Mouse (Mus musculus) frontal cortex, postnatal 14 days (tissue): ENCODE results near the gene Usp22.
"Not testable (repeated sequence)": the region's sequence is repeated elsewhere in the genome, so short reads cannot be mapped to it uniquely, and the experiment has no call there.

Experiments
- DNase-seq, 2 experiments: peaks; one replicate each; pipeline ENCODE4 v3.0.0; 2022; ENCODE audit warnings: low spot score in 2 of 2

Gene Usp22

DNA sequence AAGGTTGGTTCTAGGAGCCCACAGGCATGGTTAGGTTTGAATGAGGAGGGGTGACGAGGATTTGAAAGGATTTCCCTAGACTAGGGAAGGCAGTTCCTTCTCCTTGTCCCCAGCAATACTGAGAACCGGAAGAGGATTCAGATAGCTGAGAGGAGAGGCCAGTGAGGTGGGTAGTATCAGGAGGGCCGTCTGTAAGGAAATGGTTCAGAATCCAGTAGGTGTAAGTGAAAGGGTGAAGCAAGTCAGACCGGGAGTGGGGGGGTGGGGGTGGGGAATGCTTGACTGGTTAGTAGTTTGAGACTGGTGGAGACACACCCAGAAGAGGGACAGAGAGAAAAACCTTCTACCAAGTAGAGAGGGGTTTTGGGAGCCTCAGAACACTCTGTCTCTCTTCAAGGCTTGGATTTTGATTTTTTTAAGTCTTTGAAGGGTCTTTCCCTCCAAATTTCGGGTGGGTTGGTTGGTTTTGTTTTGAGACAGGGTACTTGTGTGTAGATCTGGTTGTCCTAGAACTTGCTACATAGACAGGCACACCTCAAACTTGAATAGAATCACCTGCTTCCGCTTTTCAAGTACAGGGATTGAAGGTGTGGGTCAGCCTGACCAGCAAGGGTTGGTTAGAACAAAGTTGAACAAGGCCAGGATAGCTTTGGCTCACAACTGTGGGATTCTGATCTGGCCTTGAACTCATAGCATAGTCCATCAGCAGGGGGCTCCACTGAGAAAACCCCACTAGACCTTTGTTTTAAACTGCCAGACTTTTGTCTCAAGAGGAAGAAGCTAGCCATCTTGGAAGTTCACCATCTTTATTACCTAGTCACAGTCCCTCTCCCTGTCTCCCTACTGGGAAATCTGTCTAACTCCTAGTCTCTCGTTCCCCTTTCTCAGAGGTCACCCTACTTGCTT, 31.0 kb downstream of the Usp22 start:
- no peak for DNase-seq

DNA sequence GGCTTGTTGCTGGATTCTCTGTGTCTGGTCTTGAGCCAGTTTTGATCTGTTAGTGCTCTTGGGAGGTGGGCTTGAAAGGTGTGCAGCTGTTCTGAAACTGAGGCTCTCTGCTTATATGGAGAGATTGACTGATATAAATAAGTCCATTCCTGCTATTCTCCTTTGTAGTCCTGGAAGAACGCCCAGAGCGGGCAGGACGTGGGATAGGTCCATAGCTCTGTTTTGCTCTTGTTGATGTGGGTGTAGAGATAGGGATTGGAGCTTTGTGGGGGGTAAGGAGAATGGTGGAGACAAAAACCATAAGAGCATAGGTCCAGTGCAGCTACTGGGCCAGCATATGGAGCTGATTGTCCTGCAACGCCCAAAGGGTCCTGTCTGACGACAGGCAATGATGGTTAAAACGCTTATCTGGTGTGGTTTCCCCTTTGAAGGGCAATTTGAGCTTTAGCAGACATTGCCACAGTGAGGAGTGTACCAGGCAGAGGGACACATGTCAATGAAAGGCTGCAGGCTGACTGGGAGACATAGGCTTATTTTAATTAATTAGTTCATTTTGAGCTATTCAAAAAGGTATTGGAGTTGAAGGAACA, 31.8 kb downstream of the Usp22 start:
- DNase-seq = no peak

DNA sequence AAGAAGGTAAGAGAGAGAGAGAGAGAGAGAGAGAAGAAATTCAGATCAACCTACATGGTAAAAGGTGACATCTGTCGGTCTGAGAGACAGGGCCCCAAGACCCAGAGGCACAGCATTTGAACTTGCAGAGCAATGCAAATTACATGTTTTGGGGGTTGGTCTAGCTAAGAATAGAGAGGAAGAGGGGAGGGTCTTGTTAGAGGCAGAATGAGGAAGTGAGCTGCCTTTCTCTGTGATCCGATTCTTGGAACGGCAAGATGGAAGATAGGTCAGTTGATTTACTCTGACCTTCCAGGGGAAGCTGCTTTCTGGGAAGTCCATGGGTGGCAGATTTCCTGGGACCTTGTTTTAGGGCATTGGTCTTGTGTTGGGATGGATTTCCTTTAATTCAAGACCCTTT, 32.6 kb downstream of the Usp22 start:
- no peak for DNase-seq

DNA sequence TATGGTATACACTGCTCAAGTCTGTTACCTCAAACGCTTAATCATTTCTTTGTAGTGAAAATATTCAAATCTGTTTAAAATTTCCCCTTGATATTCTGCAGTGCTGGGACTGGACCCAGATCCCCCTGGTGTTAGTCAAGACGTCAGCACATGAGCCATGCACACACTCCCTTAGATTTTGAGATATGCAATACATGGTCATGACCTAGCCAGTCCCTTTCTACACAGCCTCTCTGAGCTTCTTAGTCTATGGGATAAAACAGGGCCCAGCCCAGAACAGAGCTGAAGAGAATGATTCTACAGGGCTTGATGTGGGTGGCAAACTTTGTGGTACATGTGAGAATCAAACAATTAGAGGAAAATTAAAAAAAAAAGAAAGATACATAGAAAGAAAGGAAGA, 33.2 kb downstream of the Usp22 start:
- no peak for DNase-seq

DNA sequence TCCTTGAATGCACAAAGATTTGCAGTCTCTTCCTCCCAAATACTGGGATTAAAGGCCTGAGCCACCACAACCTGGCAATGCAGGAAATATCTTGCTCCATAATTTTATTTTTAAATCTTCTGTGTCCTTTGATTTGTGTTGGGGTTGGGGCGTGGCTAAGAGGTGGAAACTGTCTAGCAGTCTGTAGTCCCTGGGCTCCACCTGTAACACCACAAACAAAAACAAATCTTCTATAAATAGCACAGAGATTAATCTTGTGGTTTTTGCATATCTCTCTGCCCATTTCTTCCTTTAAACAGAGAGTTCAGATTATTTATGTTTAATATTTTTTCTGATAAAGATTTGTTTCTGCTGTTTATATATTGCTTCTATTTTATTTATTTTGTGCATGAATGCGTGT, 41.9 kb downstream of the Usp22 start:
- no peak for DNase-seq

DNA sequence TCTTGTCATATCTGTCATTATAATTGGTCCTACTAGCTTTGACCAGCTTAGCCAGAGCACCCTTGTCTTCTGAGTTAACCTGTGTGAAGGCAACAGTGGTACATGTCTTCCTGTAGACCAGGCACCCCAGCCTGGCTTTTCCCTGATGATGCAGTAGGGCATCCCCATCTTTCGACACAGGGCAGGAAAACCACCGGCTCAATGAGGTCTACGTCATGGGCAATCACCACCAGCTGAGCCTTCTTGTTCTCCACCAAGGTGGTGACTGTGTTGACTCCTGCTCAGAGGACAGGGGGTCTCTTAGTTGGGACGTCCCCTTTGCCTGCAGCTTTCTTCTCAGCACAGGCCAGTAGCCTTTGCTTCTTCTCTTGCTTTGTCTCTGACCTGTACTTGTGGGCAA, 44.2 kb downstream of the Usp22 start:
- not testable (repeated sequence) for DNase-seq

DNA sequence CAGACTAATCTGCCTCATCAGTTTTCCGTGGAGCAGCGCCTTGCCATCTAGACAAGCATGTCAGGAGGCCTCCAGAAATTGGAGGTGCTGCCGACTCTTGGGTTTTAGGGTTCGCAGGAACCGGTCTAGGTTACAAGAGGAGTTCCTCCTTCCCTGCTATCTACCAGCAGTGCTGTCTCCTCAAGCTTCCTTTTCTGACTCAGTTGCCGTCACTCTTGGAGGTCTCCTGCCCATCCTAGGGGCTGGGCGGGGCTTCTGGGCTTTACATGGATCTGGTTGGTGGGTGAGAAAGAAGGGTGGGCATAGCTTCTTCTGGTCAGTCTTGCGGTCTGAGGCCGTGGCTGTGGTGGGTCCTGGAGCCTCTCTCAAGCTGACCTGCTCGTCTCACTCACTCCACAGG, 45.5 kb downstream of the Usp22 start:
- DNase-seq = no peak

DNA sequence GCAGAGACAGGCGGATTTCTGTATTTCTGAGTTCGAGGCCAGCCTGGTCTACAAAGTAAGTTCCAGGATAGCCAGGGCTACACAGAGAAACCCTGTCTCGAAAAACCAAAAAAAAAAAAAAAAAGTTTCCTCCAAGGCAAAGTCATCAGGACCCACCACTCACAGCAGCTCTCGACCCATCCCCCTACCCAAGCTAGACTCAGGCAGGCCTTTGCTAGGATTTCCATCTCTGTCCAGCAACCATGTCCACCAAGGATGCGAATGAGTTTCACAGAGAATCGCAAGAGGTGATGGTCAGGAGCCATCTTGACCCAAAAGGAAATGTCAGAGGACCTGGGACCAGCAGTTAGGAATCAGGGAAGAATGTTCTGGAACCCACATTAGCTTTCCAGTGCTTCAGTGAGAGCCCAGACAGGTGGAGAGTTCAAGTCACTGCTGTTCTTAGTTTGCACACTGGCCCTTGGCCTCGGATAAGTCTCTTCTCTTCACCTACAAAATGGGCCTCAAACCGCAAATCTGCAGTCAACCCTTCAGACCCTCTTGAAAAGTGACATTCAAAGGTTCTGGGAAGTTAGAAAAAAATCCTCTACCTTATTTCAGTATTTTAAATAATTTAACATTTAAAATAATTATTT, 47.3 kb downstream of the Usp22 start:
- no peak for DNase-seq

DNA sequence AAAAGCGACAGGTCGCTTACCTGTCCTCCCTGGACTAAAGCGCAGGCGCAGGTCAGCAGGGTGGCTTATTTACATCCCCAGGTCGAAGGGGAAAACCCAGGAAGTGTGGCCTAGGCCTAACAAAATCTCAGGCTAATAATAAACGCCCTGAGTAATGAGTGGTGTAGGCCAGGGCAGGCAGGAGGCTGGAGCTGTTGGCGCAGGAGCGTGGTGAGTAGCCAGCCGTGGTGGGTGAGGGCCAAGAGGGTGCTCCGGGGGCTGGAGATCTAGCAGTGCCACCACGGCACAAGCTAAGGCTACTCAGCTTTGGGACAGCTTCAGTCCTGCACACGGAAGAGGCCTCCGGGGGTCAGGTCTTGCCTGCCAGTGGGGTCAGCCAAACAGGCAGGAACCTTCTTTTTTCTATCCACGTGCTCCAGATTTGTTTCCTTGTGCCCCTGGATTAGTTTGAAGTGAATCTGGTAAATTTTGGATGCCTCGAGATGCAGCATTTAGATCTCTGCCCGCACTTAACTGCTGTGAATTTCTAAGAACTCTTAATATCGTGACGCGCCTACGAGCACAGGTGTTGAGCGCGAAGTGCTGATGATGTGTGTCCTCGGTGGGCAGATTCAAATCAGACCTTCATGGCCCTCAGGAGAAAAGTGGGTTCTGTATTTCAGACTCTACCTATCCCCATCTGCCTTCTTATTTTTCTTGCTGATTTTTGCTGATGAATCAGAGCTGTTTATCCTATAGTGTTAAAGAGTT, 48.1 kb downstream of the Usp22 start, which contains the start of gene Tnfrsf13b:
TSS of gene Tnfrsf13b (plus strand) at position 150 of the 750 bp plus-strand sequence.
- no peak for DNase-seq

DNA sequence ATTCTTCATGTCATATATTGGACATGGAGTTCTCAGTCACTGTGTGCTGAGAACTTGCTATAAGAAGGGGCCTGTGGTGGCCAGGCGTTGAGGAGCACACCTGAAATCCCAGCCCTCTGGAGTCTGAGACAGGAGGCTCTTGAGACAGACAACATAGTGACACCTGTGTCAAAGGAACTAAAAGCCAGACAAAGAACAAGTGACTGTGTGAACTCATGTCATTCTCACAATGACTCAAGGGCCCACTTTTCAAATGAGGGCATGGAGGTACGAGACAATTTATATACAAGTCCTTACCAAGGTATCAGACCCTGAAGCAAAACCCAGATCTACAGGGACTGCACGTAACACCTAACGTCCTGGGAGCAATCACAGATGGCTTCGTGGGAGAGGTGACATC, 48.9 kb downstream of the Usp22 start:
- no peak for DNase-seq

DNA sequence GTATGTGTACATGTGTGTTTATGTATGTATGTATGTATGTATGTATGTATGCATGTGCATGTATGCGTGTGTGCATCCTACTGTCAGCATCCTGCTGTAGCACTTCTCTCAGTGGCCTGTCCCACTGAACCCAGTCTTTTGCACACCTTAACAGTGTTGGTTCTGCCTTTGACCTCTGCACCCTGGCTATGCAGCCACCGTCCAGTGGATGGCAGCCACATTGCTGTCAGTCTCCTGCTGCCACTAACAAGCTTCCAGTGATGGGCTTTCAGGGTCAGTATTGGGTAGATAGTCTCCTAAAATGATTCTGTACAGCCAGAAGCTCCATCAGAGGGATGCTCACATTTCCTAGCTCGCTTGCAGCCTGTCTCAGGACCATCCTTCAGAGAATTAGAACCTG, 51.0 kb downstream of the Usp22 start:
- no peak for DNase-seq

DNA sequence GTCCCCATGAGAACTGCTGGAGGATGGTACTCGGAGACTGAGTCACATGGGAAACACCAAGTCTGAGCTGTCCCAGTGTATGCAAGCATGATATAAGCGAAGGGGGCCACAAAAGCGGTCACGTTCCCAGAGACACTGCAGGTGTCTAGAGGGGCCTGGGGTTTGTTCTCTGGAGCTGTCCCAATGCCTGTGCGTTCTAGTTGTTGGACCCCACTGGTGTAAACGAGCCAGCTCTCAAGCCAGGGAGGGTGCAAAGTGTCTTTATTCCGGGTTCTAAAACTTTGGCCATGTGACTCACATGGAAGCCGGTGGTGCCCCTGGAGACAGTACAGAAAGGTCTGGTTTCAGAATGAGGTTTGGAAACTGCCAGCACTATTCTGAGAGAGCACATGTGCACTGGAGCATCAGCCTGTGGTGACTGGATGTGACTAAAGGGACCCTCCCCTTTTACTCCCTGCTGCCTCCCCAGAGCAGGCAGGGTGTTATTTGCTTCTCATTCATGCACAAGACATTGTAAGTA, 52.0 kb downstream of the Usp22 start:
- DNase-seq = no peak

DNA sequence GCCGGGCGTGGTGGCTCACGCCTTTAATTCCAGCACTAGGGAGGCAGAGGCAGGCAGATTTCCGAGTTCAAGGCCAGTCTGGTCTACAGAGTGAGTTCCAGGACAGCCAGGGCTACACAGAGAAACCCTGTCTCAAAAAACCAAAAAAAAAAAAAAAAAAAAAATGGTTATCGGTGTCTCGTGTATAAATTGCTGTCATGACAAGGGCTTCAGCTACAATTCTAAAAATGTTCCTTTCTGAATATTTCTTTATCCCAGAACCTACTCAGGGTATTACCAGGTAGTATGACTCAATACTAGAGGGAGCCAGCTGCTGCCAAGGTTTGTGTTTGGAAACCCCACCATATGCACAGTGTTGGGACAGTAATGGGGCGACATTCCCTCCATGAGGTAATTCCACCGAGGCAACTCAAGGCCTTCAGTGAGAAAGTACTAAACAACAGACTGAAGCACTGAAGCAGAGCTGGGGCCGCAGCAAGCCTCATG, 52.5 kb downstream of the Usp22 start:
- no peak for DNase-seq

DNA sequence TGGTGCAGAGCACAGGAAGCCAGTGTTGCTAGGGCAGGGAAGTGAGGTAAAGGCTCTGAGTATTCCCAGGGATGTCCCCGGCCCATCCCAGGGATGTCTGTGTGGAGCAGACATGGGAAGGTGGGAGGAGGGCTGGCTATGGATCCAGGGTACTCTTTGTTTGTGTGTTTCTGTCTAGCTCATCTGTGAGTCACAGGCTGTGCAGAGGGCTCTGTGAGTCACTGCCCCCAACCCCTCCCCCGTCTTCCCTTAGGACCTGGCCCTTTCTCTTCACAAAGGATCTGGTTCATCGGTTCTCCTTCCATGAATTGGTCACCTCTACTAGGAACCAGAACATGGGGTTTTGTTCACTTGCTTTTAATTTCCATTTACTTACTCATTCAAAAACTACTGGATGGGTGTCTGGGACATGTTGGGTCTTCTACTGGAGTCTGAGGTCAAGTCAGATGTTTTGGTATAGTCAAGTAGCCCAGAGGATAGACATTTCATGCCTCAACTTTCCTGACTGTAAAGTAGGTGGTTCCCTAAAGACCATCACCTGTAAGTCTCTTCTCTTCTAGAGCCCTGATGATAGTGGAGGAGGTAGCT, 54.8 kb downstream of the Usp22 start:
- no peak for DNase-seq

DNA sequence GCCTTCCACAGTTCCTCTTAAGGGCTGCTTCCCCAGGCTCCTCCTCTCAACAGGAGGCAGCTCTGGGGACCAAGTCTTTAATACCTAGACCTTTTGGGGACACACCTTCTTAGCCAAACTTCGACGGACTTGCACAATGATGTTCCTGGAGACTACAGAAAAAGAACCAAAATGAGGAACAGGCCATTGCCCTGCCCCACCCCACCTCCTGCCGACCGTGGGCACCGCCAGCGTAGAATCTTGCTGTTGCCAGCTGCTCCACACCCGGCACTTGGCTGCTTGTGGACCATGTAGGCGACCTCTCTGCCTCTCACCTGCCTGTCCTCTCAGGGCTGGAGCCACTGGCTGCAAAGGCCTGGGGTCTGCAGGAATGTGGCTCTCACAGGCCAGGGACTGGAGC, 58.6 kb downstream of the Usp22 start:
- no peak for DNase-seq

DNA sequence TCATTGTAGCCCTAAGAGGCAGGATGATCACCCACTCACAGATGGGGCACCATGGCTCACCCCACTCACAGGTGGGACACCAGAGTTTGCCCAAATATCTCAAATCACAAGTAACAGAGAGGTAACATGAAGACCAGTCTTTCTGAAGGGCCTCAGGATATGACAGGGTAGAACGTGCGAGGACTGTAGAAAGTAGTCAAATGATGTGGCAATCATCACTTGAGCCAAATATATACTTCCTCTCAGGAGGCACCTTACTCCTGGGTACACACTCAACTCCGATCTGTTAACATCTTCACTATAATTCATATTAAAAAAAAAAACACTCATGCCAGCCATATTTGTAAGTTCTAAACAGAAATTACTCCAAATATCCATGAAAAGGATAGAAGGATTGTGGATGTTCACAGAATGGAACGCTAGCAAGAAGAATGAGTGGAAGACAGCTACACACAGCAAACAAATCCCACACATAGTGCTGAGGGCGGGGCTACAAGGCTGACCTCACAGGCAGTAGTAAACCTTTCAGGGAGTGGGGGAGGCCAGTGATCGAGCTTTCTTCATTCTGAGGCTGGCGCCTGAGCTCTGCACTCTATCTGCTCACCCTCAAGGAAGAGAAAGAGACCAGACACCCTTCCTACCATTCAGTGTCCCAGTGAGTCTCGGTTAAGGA, 62.4 kb downstream of the Usp22 start:
- DNase-seq = no peak

DNA sequence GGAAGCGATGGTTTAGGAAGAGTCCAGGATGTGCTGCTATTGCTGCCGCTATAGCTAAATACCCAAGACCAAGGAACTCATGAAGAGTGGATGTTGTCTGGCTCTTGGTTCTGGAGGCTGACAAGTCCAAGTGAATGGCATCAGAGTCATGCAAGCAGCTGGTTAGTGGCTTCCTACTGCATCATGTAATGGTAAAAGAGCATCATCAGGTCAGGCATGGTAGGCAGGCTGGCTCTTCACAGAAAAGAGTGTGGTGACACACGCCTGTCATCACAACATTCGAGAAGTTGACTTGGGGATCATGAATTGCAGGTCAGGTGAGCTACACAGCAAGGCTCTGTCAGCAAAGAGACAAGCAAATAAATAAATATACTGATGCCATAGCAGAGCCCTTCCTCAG, 63.4 kb downstream of the Usp22 start:
- no peak for DNase-seq

DNA sequence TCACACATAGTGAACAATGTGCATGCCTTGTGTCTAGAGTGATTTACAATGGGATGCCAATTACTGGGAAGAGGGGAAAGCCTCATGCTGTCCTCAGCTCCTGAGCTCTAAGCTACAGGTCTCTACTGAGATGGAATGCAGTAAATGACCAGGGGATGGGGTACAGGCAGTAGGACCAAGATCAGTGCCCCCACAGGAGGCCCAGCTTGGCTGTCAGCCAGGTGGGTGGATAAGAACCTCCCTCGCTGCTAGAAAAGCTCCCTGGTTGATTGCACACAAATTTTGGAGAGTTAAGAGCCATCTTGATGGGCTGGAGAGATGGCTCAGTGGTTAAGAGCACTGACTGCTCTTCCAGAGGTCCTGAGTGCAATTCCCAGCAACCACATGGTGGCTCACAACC, 63.9 kb downstream of the Usp22 start:
- no peak for DNase-seq

DNA sequence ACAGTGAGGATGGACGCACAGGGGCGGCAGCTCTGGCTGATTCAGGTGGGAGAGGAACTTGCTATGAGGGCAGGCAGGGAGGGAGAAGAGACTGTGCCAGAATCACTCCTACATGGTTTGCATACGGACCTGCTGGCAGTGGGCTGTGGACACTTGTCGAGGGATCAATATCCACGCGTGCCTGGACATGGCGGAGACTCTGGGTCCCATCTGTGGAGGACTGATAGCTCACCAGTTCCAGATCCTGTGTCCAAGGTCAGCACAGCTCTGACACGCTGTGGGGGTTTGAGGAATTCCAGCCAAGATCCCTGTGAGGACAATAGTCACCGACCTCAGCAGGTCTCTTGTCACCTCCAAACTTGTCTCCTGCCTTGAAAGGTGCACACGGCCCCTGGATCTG, 64.7 kb downstream of the Usp22 start:
- DNase-seq = no peak

DNA sequence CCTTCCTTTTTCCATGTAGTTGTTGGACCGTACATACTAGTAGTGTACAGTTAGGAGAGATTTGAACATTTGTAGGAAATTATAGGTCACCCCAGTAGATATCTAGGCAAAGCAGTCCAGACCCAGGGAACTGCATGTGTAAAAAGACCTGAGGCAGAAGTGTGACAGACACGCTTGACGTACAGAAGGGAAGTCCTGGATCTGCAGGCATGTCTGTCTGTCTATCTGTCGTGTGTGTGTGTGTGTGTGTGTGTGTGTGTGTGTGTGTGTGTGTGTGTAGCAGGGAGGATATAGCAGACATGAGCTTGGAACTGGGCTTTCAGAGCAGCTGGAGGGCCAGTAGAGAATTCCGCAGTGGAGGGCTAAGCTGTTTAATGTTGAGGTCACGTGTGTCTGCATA, 65.1 kb downstream of the Usp22 start:
- no peak for DNase-seq

DNA sequence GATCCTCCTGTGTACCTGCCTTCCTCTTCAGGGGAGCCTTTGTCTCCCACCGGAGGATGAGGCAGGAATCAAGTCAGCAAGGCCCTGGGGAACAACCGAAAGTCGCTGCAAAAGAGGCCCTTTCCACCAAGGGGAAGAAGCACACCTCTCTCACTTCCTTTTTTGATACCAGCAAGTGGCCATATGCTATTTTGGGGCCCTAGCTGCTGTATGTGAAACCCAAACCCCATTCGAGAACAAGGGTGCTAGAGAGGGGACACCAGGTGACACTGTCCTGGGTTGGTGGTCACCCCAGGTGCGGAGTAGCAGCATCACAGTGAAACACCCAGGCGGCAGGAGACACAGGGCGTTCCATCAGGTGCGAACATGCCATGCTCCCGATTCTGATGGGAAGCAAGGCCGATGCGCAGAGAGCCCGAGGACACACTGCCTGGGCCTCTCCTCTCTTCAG, 65.9 kb downstream of the Usp22 start:
- DNase-seq = no peak
